In genomic region chr4:32055151-32056052, GRCm38 (mm10) we compare ENCODE assay signal across 8 mouse cellular contexts.
DNase-seq lines count a peak whose midpoint lies in the region; ATAC-seq and TF ChIP-seq lines count a peak whose summit lies in the region.

No protein-coding gene starts in this region.

- H3K27me3 ChIP-seq in hindbrain, postnatal 0 days (ENCODE audit: insufficient read depth, low read length): no peaks in the 10 kb centered on the region

- peak overlapping the region; percentile 43 for H3K9ac ChIP-seq in hindbrain, postnatal 0 days (replicated peaks; ENCODE audit: low read length)

- peak; percentile 90 for ATAC-seq in hindbrain, postnatal 0 days

- H3K4me2 ChIP-seq in hindbrain, postnatal 0 days (ENCODE audit: low read depth, low read length): peak overlapping the region; percentile 69

- peak overlapping the region; percentile 74 for H3K27ac ChIP-seq in gastrocnemius, adult 2 months
- no peak overlapping the region for H3K27ac ChIP-seq in hindbrain, postnatal 0 days

- WGBS in hindbrain, postnatal 0 days: 18% methylated on average over 21 of the region's 21 CpGs

- peak overlapping the region; percentile 79 for H3K4me3 ChIP-seq in gastrocnemius, adult 2 months
- peak overlapping the region; percentile 39 for H3K4me3 ChIP-seq in hindbrain, postnatal 0 days (ENCODE audit: low read length)

- H3K4me1 ChIP-seq in hindbrain, postnatal 0 days (ENCODE audit: insufficient read depth, low read length): no peaks in the 10 kb centered on the region; the same call in 1 of the 2 replicates

- peak; percentile 97 for TF ChIP-seq CTCF in gastrocnemius, adult 2 months (IDR thresholded peaks at IDR 0.05)
- peak; percentile 96 for TF ChIP-seq CTCF in hindbrain, postnatal 0 days (IDR thresholded peaks at IDR 0.05; ENCODE audit: low read depth)

- intact Hi-C loops in gastrocnemius, adult 2 months (cut with DNase I): loop anchor here (1.0 to 5.0 kb wide), 4 partner anchors 192 to 518 kb away; no protein-coding TSS in a partner anchor

- H3K36me3 ChIP-seq in hindbrain, postnatal 0 days (ENCODE audit: insufficient read depth, low read length): no peaks in the 10 kb centered on the region

- DNase-seq in WW6 (ENCODE audit: low read depth, low spot score): peak; percentile 54
- peak; percentile 85 to 93 for DNase-seq in cerebellum, postnatal 36 days
- DNase-seq in gastrocnemius, adult 2 months: peak; percentile 78
- DNase-seq in hindbrain, postnatal 0 days (ENCODE audit: low spot score): peak; percentile 90
- DNase-seq in left cerebral cortex, adult 18-20 months (ENCODE audit: low spot score in 2 of 2): peak; percentile 88 to 90
- peak; percentile 74 to 87 for DNase-seq in lung, postnatal 4 days
- DNase-seq in retina, postnatal 1 day: peak; percentile 86
- peak; percentile 87 for DNase-seq in thymus, postnatal 4 days

- H3K9me3 ChIP-seq in hindbrain, postnatal 0 days (ENCODE audit: low read length): no peaks in the 10 kb centered on the region
